Mouse (Mus musculus) erythroblast, adult 5-6 weeks (primary cell): Measurements from ENCODE around the gene Ddx24. TPM values are rescaled to one million over a fixed set of nuclear protein-coding genes. Genes with fewer than 3 reads are reported as not detected.

Source experiments
- ATAC-seq: replicated peaks from 2 replicates; pipeline ENCODE4 v1.8.0; 2016; ENCODE audit warnings: moderate number of reproducible peaks, mild to moderate bottlenecking, moderate TSS enrichment, inconsistent platforms; ENCODE audit not compliant: poor library complexity, low FRiP score, severe bottlenecking
- total RNA-seq, 2 experiments: library from RNA; stranded (forward) in 1 of 2; stranded (reverse) in 1 of 2; fragments of 150-400 nt in 1 of 2; fragments of 200-764, 138-1000 nt in 1 of 2; gene quantifications; 2 replicates each; pipeline versions ENCODE4 v1.2.3 to v1.2.4; 2015 to 2017; ENCODE audit warnings: low replicate concordance in 2 of 2

The Ddx24 gene
- total RNA-seq, 2 experiments from 2014 or later, result 21.5 to 46.3 TPM

- peak; percentile 77 for ATAC-seq
Observed at GRCm38 (mm10) chr12:103393528-103393927, 32.1 kb downstream of the Ddx24 start.

GRCm38 (mm10) chr12:103391098-103391497 is 34.5 kb downstream of the Ddx24 start:
- no peak for ATAC-seq

DNA sequence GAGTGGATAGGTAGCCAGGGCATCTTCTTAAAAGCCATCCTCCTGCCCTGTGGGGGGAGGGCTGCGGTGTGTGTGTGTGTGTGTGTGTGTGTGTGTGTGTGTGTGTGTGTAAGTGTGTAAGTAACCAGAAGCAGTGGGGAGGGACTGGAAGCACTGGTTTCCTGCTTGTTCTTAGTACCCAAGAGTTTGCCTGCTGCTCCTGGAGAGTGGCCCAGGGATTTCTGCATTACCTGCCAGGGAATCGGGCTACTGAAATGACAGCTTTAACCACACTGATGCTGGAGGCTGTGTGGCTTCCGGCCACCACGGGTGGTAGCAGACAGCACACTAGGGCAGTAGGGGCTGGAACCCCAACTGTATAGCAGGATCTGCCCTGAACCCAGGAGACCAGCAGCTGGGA is 35.6 kb downstream of the Ddx24 start:
- no peak for ATAC-seq

GRCm38 (mm10) chr12:103389348-103389727 is 36.3 kb downstream of the Ddx24 start:
- ATAC-seq, result peak; percentile 60

DNA sequence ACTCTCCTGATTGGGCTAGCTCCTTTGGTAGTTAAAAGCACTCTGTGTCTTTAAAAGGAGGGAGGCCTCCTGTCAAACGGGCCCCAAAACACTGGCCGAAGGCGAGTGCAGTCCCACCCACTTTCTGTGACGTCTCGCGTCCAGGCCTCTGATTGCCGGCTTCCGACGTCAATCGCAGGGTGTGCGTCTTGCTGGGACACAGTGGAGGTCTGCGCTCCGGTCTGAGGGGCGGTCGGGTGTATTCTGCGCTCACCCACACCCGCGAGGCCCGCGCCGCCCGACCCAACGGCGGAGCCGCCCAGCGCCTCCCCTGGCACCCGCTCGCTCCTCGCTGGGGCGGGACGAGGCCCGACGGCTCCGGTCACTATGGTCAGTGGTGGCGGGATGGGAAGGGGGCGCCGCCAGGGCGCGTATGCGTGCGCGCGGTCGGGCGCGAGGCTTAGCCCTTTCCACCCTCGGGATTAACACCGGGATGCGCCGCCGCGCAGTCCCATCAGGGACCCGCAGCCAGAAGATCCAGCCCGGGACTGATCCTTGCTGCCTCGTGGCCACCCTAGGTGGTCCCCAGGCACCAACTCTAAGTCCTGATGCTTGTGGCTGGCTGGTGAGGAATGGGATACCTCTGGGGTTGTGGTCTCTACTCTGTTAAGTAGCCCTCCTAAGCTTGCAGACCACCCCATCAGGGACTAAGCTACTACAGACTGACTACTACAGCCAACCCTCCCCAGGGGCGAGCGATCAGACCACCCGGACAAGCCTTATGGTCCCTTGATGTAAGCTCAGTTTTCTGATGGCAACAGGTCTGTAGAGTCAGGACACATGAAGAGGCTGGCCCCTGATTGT is 36.9 kb downstream of the Ddx24 start, which contains the start of gene Otub2:
Otub2 (plus strand) TSS at position 178 of the 843 bp plus-strand sequence.
- ATAC-seq, result peak; percentile 88

DNA sequence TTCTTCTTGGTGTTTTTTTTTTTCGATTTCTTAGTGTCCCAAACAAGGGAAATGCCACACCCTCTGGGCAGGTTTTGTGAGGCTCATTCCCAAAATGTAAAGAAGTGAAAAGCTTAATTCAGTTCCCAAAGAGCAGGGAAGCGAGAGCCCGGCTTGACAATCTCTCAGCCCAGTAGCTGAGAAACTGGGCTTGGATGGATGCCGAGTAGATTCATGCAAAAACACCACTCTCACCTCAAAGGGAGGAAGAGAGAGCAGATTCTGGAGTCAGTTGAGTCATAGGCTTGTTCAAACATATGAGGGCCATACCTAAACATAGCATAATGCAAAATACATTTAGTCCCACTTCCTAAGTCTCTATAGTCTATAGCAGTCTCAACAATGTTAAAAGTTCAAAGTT is 45.4 kb downstream of the Ddx24 start:
- ATAC-seq, result no peak

- ATAC-seq, result no peak
Observed at GRCm38 (mm10) chr12:103376774-103377173, 48.9 kb downstream of the Ddx24 start.

DNA sequence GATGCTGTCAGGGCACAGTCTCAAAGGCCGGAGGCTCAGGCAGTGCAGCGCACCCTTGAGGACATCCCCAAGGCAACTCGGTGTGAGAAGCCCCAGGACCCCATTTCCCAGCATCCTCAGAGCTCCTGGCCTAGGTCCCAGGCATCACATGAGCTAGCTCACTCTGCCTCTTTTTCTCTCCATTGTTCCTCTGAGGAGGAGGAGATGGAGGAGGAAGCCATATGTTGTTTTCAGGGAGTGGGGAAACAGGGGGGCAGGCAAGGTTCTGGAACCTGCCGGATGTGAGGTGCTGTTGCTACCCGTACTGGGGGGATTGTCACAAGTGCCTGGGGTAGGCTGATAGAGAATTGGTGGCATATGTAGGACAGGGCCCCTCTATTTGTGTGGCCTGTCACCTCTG is 49.5 kb downstream of the Ddx24 start:
- no peak for ATAC-seq

DNA sequence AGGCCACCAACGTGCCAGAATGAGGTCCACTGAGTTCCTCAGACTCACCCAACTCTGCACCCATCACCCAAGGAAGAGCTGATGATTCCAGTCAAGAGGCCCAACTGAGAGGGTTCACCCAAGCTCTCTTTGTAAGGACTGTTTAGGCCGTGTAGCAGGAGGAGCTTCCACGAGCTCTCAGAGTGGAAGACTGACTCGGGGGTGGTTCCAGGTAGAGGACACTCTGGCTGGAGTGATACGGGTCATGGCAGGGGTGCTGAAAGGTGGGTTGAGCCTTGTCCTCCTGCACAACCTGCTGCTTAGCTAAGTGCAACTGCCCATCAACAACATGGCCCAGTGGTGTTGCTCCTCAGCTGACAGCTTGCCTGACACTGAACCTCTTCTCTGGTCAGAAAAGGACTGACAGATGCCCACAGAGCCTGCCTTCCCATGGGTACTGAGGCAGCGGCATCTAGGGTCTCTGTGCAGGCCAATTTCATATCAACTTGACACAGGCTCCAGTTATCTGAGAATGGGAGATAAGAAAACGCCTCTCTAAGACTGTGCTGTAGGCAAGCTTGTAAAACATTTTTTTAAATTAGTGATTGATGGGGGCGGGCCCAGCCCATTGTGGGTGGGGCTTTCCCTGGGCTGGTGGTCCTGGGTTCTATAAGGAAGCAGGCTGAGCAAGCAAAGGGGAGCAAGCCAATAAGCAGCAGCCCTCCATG is 51.9 kb downstream of the Ddx24 start:
- peak; percentile 37; the same call in 1 of the 2 replicates for ATAC-seq

DNA sequence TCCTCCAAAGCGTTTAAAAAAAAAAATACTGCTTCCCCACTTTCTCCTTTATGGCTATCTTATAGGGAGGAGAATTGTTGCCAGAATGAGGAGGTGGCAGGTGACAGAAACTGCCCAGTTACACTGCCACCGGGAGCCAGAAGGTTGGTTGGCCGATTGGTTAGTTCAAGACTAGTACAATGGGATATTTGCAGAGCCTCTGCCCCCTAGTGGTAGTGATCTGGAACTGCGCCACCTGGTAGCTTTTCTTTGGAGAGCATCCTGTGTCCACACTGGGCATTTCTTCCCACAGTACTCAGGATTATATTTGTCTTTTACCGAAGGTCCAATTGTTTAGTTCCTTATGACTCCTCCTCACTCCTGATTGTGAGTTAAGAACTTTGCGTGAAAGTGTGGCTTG is 53.9 kb downstream of the Ddx24 start:
- peak; percentile 63 for ATAC-seq

- no peak for ATAC-seq
Observed at GRCm38 (mm10) chr12:103370861-103371260, 54.8 kb downstream of the Ddx24 start.

DNA sequence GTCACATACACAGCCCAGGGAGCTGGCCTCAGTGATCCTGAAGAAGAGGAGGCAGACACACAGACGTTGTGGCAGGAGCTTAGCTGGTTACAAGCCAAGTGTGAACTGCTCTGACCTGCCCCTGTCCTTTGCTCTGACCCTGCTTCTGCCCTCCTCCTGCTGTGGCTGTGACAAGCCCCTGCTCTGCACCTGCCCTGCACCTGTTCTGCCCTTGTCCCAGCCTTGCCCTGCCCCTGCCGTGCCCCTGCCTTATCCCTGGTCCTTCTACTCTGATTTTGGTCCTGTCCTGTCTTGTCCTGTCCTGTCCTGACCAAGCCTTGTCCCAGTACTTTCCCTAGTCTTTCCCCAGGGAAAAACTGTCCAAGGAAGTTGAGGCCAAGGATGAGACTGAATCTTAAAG is 56.9 kb downstream of the Ddx24 start:
- ATAC-seq, result no peak

- peak; percentile 52 for ATAC-seq
Observed at GRCm38 (mm10) chr12:103368326-103368669, 57.3 kb downstream of the Ddx24 start.

GRCm38 (mm10) chr12:103367620-103368325 is 57.9 kb downstream of the Ddx24 start:
- ATAC-seq, result peak; percentile 55

GRCm38 (mm10) chr12:103367171-103367570 is 58.5 kb downstream of the Ddx24 start:
- no peak for ATAC-seq

GRCm38 (mm10) chr12:103362336-103362735 is 63.3 kb downstream of the Ddx24 start:
- no peak for ATAC-seq

DNA sequence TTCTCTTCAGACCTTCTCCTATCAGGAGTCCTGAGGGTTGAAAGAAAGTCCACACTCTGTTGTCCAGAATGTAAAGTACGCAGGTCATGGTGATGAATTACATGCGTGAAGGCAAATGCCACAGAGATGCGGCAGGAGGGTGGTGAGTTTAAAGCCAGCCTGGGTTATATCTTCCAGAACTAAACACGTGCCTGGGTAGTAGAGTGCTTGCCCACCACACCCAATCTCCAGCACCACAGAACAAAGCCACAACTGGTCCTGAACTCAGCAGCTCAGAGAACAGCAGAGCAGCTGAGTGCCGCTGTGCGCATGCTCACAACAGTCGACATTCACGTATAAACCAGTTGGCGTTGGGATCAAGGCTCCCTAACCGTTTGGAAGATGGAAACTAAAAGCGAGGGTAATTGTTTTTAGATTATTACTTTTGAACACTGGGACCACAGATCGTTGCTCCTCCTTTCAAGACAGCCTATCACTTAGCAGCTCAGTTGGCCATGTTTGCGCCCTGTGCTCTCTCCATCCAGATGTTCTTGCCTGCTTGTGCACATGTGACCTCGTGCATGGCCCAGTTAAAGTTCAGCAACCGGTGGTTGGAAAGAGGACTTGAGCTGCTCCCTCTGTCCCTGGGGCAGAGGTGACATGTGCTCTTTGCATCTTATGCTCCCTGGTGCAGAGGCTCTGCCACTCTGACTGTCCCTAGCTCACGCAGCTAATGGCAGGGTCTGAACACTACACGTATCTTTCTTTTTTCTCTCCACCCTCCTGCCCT is 63.9 kb downstream of the Ddx24 start:
- no peak for ATAC-seq

DNA sequence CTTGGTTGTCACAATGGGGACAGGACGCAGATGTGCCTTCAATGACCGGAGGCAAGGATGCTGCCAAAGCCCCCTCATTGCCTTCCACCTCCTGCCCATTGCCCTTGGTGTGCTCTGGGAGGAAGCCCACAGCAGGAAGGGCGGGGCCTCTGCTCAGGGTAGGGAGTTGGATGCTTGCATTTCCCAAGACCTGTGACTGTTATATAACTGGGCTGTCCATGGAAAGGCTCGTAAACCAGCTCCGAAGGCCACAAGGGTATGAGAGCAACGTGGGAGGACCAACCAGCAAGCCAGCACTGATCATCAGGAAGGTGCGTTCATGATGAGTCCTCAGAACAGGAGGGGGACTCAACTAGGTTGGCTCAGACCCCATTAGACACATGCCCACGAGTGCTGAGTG is 64.8 kb downstream of the Ddx24 start:
- no peak for ATAC-seq

- no peak for ATAC-seq
Observed at GRCm38 (mm10) chr12:103358951-103359801, 66.5 kb downstream of the Ddx24 start.
